Mouse (Mus musculus): ENCODE measurements at regions not wholly inside any gene's neighbourhood (a gene's known extent, or its start where the extent isn't known, plus 50 kb on each side); places are given as distances from the start of the nearest gene placed in this dataset.

- Histone ChIP-seq H3K9ac (ENCODE audit: insufficient read depth, low read depth) (no peak overlapping the region), H3K27ac (ENCODE audit: insufficient read depth, low read depth) (no peak overlapping the region), H3K4me2 (ENCODE audit: insufficient read depth, low read depth, poor library complexity, severe bottlenecking) (no peak overlapping the region), H3K36me3 (replicated peaks in 1 of 2; ENCODE audit: control insufficient read depth in 1 of 2, insufficient read depth in 1 of 2, low read length in 1 of 2) (no peaks in the 10 kb centered on the region), H3K4me3 (replicated peaks in 1 of 3; ENCODE audit: low read depth in 2 of 3, low read length in 2 of 3, poor library complexity in 1 of 3) (no peak overlapping the region), H3K4me1 (ENCODE audit: control insufficient read depth in 1 of 2, insufficient read depth in 2 of 2) (no peaks in the 10 kb centered on the region), H3K9me3 (replicated peaks; ENCODE audit: low read length) (no peaks in the 10 kb centered on the region), H3K79me2 (replicated peaks; ENCODE audit: control insufficient read depth, extremely low read depth, insufficient read depth, poor library complexity, severe bottlenecking) (no peaks in the 10 kb centered on the region), H3K27me3 (replicated peaks) (no peaks in the 10 kb centered on the region)
- no peak for DNase-seq (ENCODE audit: extremely low read depth)
- in situ Hi-C loops (cut with MboI; ENCODE audit: low pct_ligation_motif_present, low pct_unique_long_range_greater_than_20kb, low sequenced_read_pairs), result no loop called here
- dilution Hi-C loops (cut with MboI; ENCODE audit: extremely low pct_ligation_motif_present, extremely low pct_unique_long_range_greater_than_20kb, low sequenced_read_pairs), result no loop called here
- TF ChIP-seq MYC (IDR thresholded peaks at IDR 0.05; ENCODE audit: low read depth, low read length), result no peak
- no peak for TF ChIP-seq GABPA (IDR thresholded peaks at IDR 0.05; ENCODE audit: insufficient replicate concordance, low read depth, low read length)
- no peak for TF ChIP-seq SIN3A (IDR thresholded peaks at IDR 0.05; ENCODE audit: low read length)
- TF ChIP-seq USF1 (IDR thresholded peaks at IDR 0.05; ENCODE audit: low read depth, low read length), result no peak
- TF ChIP-seq MXI1 (IDR thresholded peaks at IDR 0.05; ENCODE audit: low read depth, low read length), result no peak
- no peak for TF ChIP-seq RAD21 (IDR thresholded peaks at IDR 0.05; ENCODE audit: low read depth, low read length)
- TF ChIP-seq BHLHE40 (IDR thresholded peaks at IDR 0.05; ENCODE audit: low read depth, low read length), result no peak
- no peak for TF ChIP-seq CHD2 (IDR thresholded peaks at IDR 0.05; ENCODE audit: low read length)
Observed at GRCm38 (mm10) chr4:58720682-58721081, 66.8 kb downstream of the Olfr267 start.

DNA sequence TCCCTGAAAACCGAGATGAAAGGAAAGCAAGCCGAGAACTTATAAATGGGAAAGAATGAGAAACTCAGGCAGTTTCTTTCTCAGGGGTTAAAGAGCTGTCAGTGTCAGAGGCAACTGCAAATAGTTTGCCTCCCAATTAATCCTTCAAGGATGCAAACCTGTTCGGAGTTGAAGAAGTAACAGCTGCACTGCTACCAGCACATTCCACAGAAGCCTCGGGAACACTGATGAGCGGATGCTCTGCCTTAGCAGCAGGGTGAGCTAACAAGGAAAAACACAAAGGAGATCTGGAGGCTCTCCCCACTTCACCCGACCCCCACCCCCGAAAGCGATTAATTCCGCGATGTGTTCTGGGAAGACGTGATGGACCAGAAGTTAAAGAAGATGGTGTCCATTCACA, 71.1 kb downstream of the Olfr267 start:
- no peaks in the 10 kb centered on the region for H3K27me3 ChIP-seq (replicated peaks)
- dilution Hi-C loops (cut with MboI; ENCODE audit: extremely low pct_ligation_motif_present, extremely low pct_unique_long_range_greater_than_20kb, low sequenced_read_pairs) (no loop called here), in situ Hi-C loops (cut with MboI; ENCODE audit: low pct_ligation_motif_present, low pct_unique_long_range_greater_than_20kb, low sequenced_read_pairs) (no loop called here)
- H3K4me1 ChIP-seq (ENCODE audit: control insufficient read depth in 1 of 2, insufficient read depth in 2 of 2), result peaks cover 0 to 10% of the 10 kb centered on the region in 2 experiments; a peak in 2 of 4 replicates
- no peak overlapping the region for H3K4me3 ChIP-seq (replicated peaks in 1 of 3; ENCODE audit: low read depth in 2 of 3, low read length in 2 of 3, poor library complexity in 1 of 3)
- no peak overlapping the region for H3K9ac ChIP-seq (ENCODE audit: insufficient read depth, low read depth)
- H3K9me3 ChIP-seq (replicated peaks; ENCODE audit: low read length), result no peaks in the 10 kb centered on the region
- TF ChIP-seq ZKSCAN1 (IDR thresholded peaks at IDR 0.05; ENCODE audit: borderline replicate concordance, low read depth, low read length) (no peak), ELF1 (IDR thresholded peaks at IDR 0.05; ENCODE audit: low read depth, low read length) (no peak), JUN (IDR thresholded peaks at IDR 0.05; ENCODE audit: insufficient read depth, low read depth, low read length) (no peak), HCFC1 (IDR thresholded peaks at IDR 0.05; ENCODE audit: low read depth, low read length) (no peak), JUND (conservative IDR thresholded peaks at IDR 0.05; ENCODE audit: low read depth, low read length) (no peak), USF1 (IDR thresholded peaks at IDR 0.05; ENCODE audit: low read depth, low read length) (no peak), RCOR1 (conservative IDR thresholded peaks at IDR 0.05; ENCODE audit: low read depth, low read length) (no peak), TBP (conservative IDR thresholded peaks at IDR 0.05; ENCODE audit: low read depth, low read length) (no peak)
- H3K4me2 ChIP-seq (ENCODE audit: insufficient read depth, low read depth, poor library complexity, severe bottlenecking), result no peak overlapping the region
- H3K79me2 ChIP-seq (replicated peaks; ENCODE audit: control insufficient read depth, extremely low read depth, insufficient read depth, poor library complexity, severe bottlenecking), result no peaks in the 10 kb centered on the region
- no peak overlapping the region for H3K27ac ChIP-seq (ENCODE audit: insufficient read depth, low read depth)
- DNase-seq (ENCODE audit: extremely low read depth), result no peak
- no peaks in the 10 kb centered on the region for H3K36me3 ChIP-seq (replicated peaks in 1 of 2; ENCODE audit: control insufficient read depth in 1 of 2, insufficient read depth in 1 of 2, low read length in 1 of 2)
